Mouse (Mus musculus) kidney, embryonic 14.5 days (tissue): ENCODE results near the gene Cfap97d1. TPM values are rescaled to one million over a fixed set of nuclear protein-coding genes. Genes with fewer than 3 reads are reported as not detected.
"Not testable (repeated sequence)": the region's sequence is repeated elsewhere in the genome, so short reads cannot be mapped to it uniquely, and the experiment has no call there.

Experiments
- ATAC-seq: fragments of 200-750 bp; cut with Nextera tagmentation; 2 replicates; pipeline ENCODE4 v1.8.0; 2017; ENCODE audit warnings: moderate number of reproducible peaks, mild to moderate bottlenecking, moderate TSS enrichment, moderate library complexity; ENCODE audit not compliant: low FRiP score, low TSS enrichment
- H3K27ac ChIP-seq: fragments of 300-500 bp; sonication (generic); 2 replicates; pipeline ENCODE4 v1.5.1; 2014; ENCODE audit warnings: low read depth, mild to moderate bottlenecking, low read length, moderate library complexity, mixed read lengths
- H3K27me3 ChIP-seq: fragments of 300-500 bp; sonication (generic); 2 replicates; pipeline ENCODE4 v1.6.1; 2014; ENCODE audit warnings: mild to moderate bottlenecking, low read length; ENCODE audit not compliant: control insufficient read depth, insufficient read depth
- H3K36me3 ChIP-seq: fragments of 300-500 bp; sonication (generic); 2 replicates; pipeline ENCODE4 v1.6.1; 2014; ENCODE audit warnings: low read length, mixed read lengths; ENCODE audit not compliant: control insufficient read depth, insufficient read depth
- H3K4me1 ChIP-seq: fragments of 300-500 bp; sonication (generic); 2 replicates; pipeline ENCODE4 v1.6.1; 2014; ENCODE audit warnings: low read length, mixed read lengths; ENCODE audit not compliant: control insufficient read depth, insufficient read depth
- H3K4me2 ChIP-seq: fragments of 300-500 bp; sonication (generic); replicated peaks from 2 replicates; pipeline ENCODE4 v1.6.1; 2014; ENCODE audit warnings: low read depth, mild to moderate bottlenecking, low read length
- H3K4me3 ChIP-seq: fragments of 300-500 bp; sonication (generic); 2 replicates; pipeline ENCODE4 v1.5.1; 2014; ENCODE audit warnings: mild to moderate bottlenecking, low read length
- H3K9ac ChIP-seq: fragments of 300-500 bp; sonication (generic); 2 replicates; pipeline ENCODE4 v1.6.1; 2014; ENCODE audit warnings: low read depth, mild to moderate bottlenecking, low read length, moderate library complexity
- H3K9me3 ChIP-seq: fragments of 300-500 bp; sonication (generic); 2 replicates; pipeline ENCODE4 v1.6.1; 2016; ENCODE audit warnings: low read length; ENCODE audit not compliant: control insufficient read depth
- WGBS: fragments of 180-500 bp; shearing (Covaris S2); extraction: QIAGEN DNeasy Blood & Tissue Kit; methylation state at CpG from one replicate; pipeline ENCODE4 v1.1.7; 2014; 5-methylcytosine and 5-hydroxymethylcytosine counted together
- polyA plus RNA-seq: library from polyadenylated mRNA; unstranded; fragments of >200 nt; fragmentation: Nextera tagmentation; extraction: Ambion mirVana; gene quantifications from 2 replicates; pipeline ENCODE4 v1.2.1, GENCODE M21; 2014

The Cfap97d1 gene
- polyA plus RNA-seq, 1 experiment from 2014 or later: not detected

DNA sequence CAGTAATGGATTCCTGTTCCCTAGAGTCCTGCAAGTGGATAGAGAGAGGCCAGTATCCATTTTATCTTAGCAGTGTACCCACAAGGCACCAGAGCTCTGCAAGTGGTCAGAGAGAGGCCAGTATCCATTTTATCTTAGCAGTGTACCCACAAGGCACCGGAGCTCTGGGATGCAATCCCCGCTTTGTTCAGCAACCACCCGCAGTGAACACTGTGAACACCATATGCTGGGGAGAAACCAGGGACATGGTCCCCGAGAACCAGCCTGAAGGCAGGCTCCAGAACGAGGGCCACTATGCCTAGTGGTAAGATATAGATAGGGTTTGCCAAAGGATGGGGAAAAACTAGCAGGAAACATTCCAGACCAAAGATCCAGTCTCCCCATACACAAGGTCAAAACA, 4.9 kb upstream of the Cfap97d1 start:
- peaks cover 3% of the 10 kb centered on the region; the same call in 1 of the 2 replicates for H3K36me3 ChIP-seq
- no peaks in the 10 kb centered on the region for H3K27me3 ChIP-seq
- H3K9me3 ChIP-seq: peaks cover 2% of the 10 kb centered on the region; the same call in 1 of the 2 replicates
- no peak overlapping the region for H3K4me2 ChIP-seq
- peaks cover 32% of the 10 kb centered on the region; the same call in 1 of the 2 replicates for H3K4me1 ChIP-seq
- H3K4me3 ChIP-seq: no peak overlapping the region
- no peak overlapping the region for H3K9ac ChIP-seq
- ATAC-seq: no peak
- 93% methylated on average over 5 of the region's 5 CpGs for WGBS
- no peak overlapping the region for H3K27ac ChIP-seq

DNA sequence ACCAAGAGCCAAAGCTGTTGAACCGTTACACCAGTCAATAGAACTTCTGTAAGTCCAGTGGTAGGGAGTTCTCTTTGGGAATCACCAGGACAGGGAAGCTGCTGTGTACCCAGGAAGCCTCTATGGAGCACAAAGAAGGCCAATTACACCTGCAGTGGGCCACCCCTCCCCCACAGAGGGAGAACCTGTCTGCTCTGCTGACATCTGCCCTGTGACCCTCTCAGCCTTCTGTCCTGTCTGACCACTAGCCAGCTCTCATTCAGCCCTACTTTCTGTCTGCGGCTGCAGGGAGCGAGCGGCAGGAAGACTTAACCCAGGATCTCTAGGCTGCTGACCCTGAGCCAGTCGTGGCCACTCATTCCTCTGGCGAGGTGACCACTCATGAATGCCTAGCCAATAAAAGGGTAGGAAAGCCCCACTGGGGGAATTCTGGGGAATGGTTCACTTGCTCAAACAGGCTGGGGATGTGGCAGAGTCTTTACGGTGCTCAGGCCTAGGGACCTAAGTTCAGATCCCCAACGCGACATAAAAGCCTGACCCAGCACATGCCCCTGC, 3.4 kb upstream of the Cfap97d1 start:
- peaks cover 33% of the 10 kb centered on the region; the same call in 1 of the 2 replicates for H3K4me1 ChIP-seq
- H3K9me3 ChIP-seq: peaks cover 2% of the 10 kb centered on the region; the same call in 1 of the 2 replicates
- H3K27ac ChIP-seq: no peak overlapping the region
- no peak for ATAC-seq
- peaks cover 3% of the 10 kb centered on the region; the same call in 1 of the 2 replicates for H3K36me3 ChIP-seq
- no peak overlapping the region for H3K4me3 ChIP-seq
- no peak overlapping the region for H3K4me2 ChIP-seq
- 75% methylated on average over 9 of the region's 9 CpGs for WGBS
- H3K9ac ChIP-seq: no peak overlapping the region
- H3K27me3 ChIP-seq: no peaks in the 10 kb centered on the region

DNA sequence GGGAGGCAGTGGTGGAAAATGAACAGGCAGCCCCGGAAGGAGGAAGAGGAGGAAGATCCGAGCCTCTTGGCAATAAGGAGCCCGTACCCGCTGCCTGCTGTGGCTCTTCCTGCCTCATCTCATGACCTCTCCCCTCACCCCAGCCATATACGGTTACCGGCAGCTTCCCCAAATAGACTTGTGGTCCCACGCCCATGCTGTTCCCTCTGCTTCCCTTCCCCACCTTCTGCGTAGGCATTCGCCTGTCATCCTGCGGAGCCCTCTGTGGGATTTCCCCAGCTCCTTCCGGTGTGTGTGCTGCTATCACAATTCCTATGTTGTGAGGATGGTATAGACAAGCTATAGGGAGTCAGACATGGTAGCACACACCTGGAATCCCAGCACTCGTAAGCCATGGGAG, 2.2 kb upstream of the Cfap97d1 start:
- Histone ChIP-seq H3K4me1 (peaks cover 33% of the 10 kb centered on the region; the same call in 1 of the 2 replicates), H3K36me3 (peaks cover 3% of the 10 kb centered on the region; the same call in 1 of the 2 replicates), H3K27ac (no peak overlapping the region), H3K4me3 (no peak overlapping the region), H3K4me2 (no peak overlapping the region), H3K9ac (no peak overlapping the region), H3K27me3 (peaks cover under 1% of the 10 kb centered on the region; the same call in 1 of the 2 replicates), H3K9me3 (peaks cover 2% of the 10 kb centered on the region; the same call in 1 of the 2 replicates)
- 67% methylated on average over 12 of the region's 12 CpGs for WGBS
- no peak for ATAC-seq

DNA sequence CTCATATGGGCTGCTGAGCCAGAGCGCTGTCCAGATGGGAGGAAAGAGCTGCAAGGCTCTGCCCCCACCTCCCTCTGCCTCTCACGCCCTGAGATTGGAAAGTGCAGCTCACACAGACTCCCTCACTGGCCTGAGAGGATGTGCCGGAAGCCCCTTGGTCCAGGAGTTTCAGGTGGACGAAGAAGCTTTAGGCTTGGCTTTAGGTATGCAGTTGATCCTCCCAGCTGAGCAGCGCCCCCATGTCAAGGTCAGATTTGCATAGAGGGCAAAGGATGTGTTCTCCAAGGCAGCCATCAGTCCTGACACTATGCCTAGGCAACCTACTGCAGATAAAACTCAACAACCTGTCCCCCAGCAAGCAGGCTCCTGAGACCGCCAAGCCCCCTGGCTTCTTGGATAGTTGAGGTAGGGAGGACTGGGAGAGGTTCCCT, 1.1 kb upstream of the Cfap97d1 start:
- Histone ChIP-seq H3K4me1 (peaks cover 29% of the 10 kb centered on the region; the same call in 1 of the 2 replicates), H3K9me3 (no peaks in the 10 kb centered on the region), H3K9ac (no peak overlapping the region), H3K4me2 (peak overlapping the region; percentile 97; the same call in 1 of the 2 replicates), H3K27me3 (peaks cover 4% of the 10 kb centered on the region; the same call in 1 of the 2 replicates), H3K4me3 (peak overlapping the region; percentile 12; the same call in 1 of the 2 replicates), H3K36me3 (peaks cover 3% of the 10 kb centered on the region; the same call in 1 of the 2 replicates), H3K27ac (peak overlapping the region; percentile 10; the same call in 1 of the 2 replicates)
- ATAC-seq: no peak
- WGBS: 61% methylated on average over 6 of the region's 6 CpGs

DNA sequence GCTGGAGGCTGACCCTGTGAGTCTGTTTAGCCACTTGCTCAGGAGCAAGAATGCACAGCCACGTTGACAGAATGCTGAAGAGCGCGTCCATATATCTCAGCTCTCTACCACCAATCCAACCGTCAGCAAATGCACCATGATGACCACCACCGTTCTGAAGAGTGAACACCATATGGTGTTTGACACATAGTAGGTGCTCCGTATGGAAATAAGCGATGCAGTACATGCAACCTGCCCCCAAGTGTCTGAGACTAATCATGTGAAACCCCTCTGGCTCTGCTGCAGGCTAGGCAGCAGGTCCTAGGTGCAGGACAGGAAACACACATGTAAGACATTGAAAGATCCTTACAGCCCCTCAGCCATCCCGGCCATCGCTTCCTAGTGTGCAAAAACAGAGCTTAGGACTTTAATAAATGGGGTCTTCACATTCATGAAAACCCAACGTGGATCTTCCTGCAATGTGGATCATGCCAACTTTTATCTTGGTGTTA, 603 bp upstream of the Cfap97d1 start:
- WGBS: 66% methylated on average over 10 of the region's 10 CpGs
- Histone ChIP-seq H3K27ac (peak overlapping the region; percentile 10), H3K36me3 (peaks cover 3% of the 10 kb centered on the region; the same call in 1 of the 2 replicates), H3K4me3 (peak overlapping the region; percentile 12), H3K27me3 (peaks cover 4% of the 10 kb centered on the region; the same call in 1 of the 2 replicates), H3K9ac (no peak overlapping the region), H3K9me3 (no peaks in the 10 kb centered on the region), H3K4me2 (peak overlapping the region; percentile 97), H3K4me1 (peaks cover 25% of the 10 kb centered on the region; the same call in 1 of the 2 replicates)
- no peak for ATAC-seq

DNA sequence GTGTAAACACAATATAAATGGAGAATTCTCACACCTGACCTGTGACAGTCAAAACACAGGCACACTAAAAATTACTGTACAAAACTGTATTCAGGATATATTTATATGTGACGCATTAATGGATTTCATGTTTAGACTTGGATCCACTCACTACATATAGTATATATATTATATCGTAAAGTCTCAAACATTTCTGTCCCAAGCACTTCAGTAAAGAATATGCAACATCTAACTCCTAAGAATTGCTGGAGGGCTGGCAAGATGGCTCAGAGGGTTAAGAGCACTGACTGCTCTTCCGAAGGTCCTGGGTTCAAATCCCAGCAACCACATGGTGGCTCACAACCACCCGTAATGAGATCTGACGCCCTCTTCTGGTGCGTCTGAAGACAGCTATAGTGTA, 1.4 kb downstream of the Cfap97d1 start:
- H3K4me1 ChIP-seq: peaks cover 25% of the 10 kb centered on the region; the same call in 1 of the 2 replicates
- ATAC-seq, H3K4me3 ChIP-seq, H3K4me2 ChIP-seq, H3K27ac ChIP-seq, H3K9me3 ChIP-seq, H3K9ac ChIP-seq, H3K36me3 ChIP-seq, H3K27me3 ChIP-seq: not testable (repeated sequence)
- WGBS: 55% methylated on average over 6 of the region's 6 CpGs

DNA sequence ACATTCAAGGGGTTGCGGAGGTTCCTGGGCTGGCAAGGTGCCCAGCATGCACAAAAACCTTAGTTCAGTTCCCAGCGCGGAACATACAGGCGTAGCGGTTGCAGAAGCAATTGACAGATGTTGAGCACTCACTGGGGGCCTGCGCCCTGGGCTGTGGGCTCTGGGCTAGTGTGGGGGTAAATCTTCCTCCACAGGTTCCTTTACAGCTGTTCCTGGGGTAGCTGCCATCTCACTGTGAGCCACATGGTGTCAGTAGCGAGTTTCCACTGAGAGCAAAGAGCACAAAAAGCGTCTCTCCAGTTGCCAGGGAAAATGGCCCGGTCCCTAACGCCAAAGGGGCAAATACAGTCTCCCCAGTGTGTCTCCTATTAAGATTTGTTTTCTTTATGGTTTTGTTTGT, 1.9 kb downstream of the Cfap97d1 start:
- H3K27ac ChIP-seq: no peak overlapping the region
- H3K4me3 ChIP-seq: no peak overlapping the region
- no peak; the same call in 1 of the 2 replicates for ATAC-seq
- no peaks in the 10 kb centered on the region for H3K9me3 ChIP-seq
- peaks cover 3% of the 10 kb centered on the region; the same call in 1 of the 2 replicates for H3K36me3 ChIP-seq
- H3K4me2 ChIP-seq: no peak overlapping the region
- H3K4me1 ChIP-seq: peaks cover 25% of the 10 kb centered on the region; the same call in 1 of the 2 replicates
- WGBS: 7% methylated on average over 10 of the region's 10 CpGs
- H3K9ac ChIP-seq: no peak overlapping the region
- H3K27me3 ChIP-seq: peaks cover 8% of the 10 kb centered on the region; the same call in 1 of the 2 replicates

DNA sequence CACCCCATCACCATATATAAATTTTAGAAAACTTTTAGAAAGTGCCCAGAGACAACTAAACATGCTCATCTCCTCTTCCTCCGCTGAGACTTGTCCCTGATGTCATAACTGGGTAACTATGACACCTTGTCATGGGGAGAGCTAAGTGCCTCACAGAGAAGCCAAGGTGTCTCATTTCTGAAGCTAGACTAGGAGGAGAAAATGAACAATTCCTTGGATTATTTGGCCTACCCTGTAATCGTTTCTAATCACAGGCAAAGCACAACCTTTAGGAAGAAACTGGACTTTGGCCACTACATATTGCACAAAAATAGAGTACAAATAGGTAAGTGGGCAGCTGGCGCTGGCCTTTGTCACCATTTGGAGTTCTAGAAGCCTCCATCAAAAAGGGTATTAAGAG, 2.8 kb downstream of the Cfap97d1 start, which contains the start of gene Dusp3:
TSS of gene Dusp3 (minus strand) at position 101 of the 400 bp plus-strand sequence.
- Histone ChIP-seq H3K4me2 (no peak within 1 kb of the TSS), H3K9me3 (no peaks in the 10 kb centered on the region), H3K27me3 (peaks cover 8% of the 10 kb centered on the region; the same call in 1 of the 2 replicates), H3K36me3 (no peaks in the 10 kb centered on the region), H3K27ac (no peak within 1 kb of the TSS), H3K4me1 (peaks cover 16% of the 10 kb centered on the region; the same call in 1 of the 2 replicates), H3K9ac (0 out of 2 replicates have a peak within 1 kb of the TSS, but pooled peaks have one; percentile 2), H3K4me3 (no peak within 1 kb of the TSS)
- 91% methylated on average over 3 of the region's 3 CpGs for WGBS
- ATAC-seq: no peak

DNA sequence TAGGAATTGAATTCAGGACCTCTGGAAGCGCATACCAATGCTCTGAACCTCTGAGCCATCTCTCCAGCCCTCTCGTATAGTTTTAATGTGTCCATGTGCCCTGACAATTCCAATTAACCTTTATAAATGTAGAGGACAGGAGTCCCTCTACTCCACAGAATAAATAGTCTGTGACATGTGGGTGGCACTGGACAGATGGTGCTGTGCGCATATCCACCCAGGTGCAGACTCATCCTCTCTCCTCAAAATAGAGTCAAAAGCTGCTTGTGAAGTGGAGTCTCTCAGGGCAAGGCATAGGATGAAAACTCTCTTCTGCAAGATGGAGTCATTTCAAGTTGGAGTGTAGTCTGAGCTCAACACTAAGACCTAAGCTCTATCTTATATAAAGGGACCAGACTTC, 6.2 kb downstream of the Cfap97d1 start:
- H3K4me1 ChIP-seq: no peaks in the 10 kb centered on the region; the same call in 1 of the 2 replicates
- 84% methylated on average over 3 of the region's 3 CpGs for WGBS
- no peaks in the 10 kb centered on the region for H3K9me3 ChIP-seq
- no peak overlapping the region for H3K4me3 ChIP-seq
- no peak overlapping the region for H3K9ac ChIP-seq
- H3K27ac ChIP-seq: no peak overlapping the region
- H3K36me3 ChIP-seq: no peaks in the 10 kb centered on the region
- ATAC-seq: no peak
- peaks cover 8% of the 10 kb centered on the region; the same call in 1 of the 2 replicates for H3K27me3 ChIP-seq
- H3K4me2 ChIP-seq: no peak overlapping the region
